Mouse (Mus musculus): ENCODE data around the gene Gm3072.
"Not testable (repeated sequence)": the region's sequence is repeated elsewhere in the genome, so short reads cannot be mapped to it uniquely, and the experiment has no call there.

Gm3072 gene

GRCm38 (mm10) chr14:41624512-41624911 lies at the start of gene Gm3072:
Gene Gm3072, minus strand, starts transcription at chr14:41624612.
- not testable (repeated sequence) for DNase-seq (ENCODE audit: low read depth, low spot score)

GRCm38 (mm10) chr14:41648176-41648575 lies 23.8 kb upstream of the Gm3072 start:
- DNase-seq (ENCODE audit: low read depth, low spot score), result not testable (repeated sequence)

- DNase-seq (ENCODE audit: low read depth, low spot score), result not testable (repeated sequence)
These were observed 22.0 kb upstream of the Gm3072 start, which contains the start of gene Gm3676 for GRCm38 (mm10) chr14:41646387-41646786. Gene Gm3676, minus strand, starts transcription at chr14:41646487.

- not testable (repeated sequence) for DNase-seq (ENCODE audit: low read depth, low spot score)
These were observed 5.7 kb upstream of the Gm3072 start for GRCm38 (mm10) chr14:41630144-41630543.

- not testable (repeated sequence) for DNase-seq (ENCODE audit: low read depth, low spot score)
These were observed 1.9 kb downstream of the Gm3072 start for GRCm38 (mm10) chr14:41622535-41622934.

- not testable (repeated sequence) for DNase-seq (ENCODE audit: low read depth, low spot score)
These were observed 13.7 kb downstream of the Gm3072 start for GRCm38 (mm10) chr14:41610690-41611089.

GRCm38 (mm10) chr14:41600935-41601334 lies 23.5 kb downstream of the Gm3072 start:
- not testable (repeated sequence) for DNase-seq (ENCODE audit: low read depth, low spot score)

GRCm38 (mm10) chr14:41586346-41586745 lies 38.1 kb downstream of the Gm3072 start:
- DNase-seq (ENCODE audit: low read depth, low spot score), result not testable (repeated sequence)

- DNase-seq (ENCODE audit: low read depth, low spot score), result not testable (repeated sequence)
These were observed 51.5 kb downstream of the Gm3072 start, which contains the start of gene 1700049E17Rik2 for GRCm38 (mm10) chr14:41572911-41573310. Gene 1700049E17Rik2, plus strand, starts transcription at chr14:41573211.
